ENCODE assay signal across 7 mouse cellular contexts in the genomic region with DNA sequence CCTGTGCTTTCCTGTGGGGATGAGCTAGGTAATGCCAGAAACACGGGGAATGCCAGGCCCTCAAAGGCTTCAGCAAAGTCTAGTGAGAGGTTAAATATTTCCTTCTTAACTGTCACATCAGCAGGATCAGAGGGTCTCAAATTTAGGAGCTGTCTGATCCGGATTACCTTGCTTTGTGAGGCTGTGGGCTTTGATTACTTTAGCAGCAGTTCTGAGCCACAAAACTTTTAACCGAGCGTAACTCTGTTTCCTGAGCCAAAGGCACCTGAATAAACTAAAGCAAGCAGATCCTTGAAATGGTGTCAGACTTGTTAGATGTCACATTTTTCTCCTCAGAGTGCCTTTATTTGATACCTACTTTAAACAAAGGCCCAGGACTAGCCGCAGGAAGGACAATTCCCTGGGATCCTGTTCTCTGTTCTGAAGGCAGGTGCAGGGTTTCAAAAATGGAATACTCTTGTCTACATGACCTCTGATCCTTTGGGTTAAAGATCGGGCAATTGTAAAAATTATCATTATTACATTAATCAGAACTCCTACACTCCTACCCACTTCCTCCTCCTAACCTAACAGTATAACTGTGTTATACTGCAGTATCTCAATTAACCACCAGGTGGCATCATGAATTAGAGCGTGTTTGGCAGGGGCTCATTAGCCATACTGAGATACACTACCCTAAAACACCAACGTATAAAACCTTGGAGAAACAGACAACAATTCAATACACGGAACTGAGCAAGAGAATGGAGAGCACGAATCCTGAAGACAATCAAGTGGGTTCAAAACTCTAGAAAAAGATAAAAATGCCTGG.
DNase-seq lines count a peak whose midpoint lies in the region; TF ChIP-seq lines count a peak whose summit lies in the region.

No protein-coding gene starts in this region.

- no peaks in the 10 kb centered on the region for H3K79me2 ChIP-seq in liver, adult 2 months (ENCODE audit: control insufficient read depth, insufficient read depth, low read length)

- no peaks in the 10 kb centered on the region for H3K36me3 ChIP-seq in liver, adult 2 months (ENCODE audit: control insufficient read depth, insufficient read depth, low read length)

- H3K27ac ChIP-seq in liver, adult 2 months (replicated peaks; ENCODE audit: insufficient read depth, low read depth, low read length), result no peak overlapping the region
- H3K27ac ChIP-seq in cortical plate, adult 2 months (ENCODE audit: insufficient read depth, low read length), result no peak overlapping the region

- no peak overlapping the region for H3K4me3 ChIP-seq in liver, adult 2 months (ENCODE audit: insufficient read depth, low read depth, low read length)
- no peak overlapping the region for H3K4me3 ChIP-seq in cortical plate, adult 2 months (ENCODE audit: insufficient read depth, low read length)

- H3K9ac ChIP-seq in liver, adult 2 months (ENCODE audit: low read depth, low read length), result no peak overlapping the region

- no peaks in the 10 kb centered on the region for H3K27me3 ChIP-seq in liver, adult 2 months (ENCODE audit: control insufficient read depth, insufficient read depth, low read length)

- 43% methylated on average over 10 of the region's 10 CpGs for WGBS in liver, adult 2 months

- H3K4me1 ChIP-seq in liver, adult 2 months (ENCODE audit: control insufficient read depth, insufficient read depth, low read length), result no peaks in the 10 kb centered on the region
- no peaks in the 10 kb centered on the region for H3K4me1 ChIP-seq in cortical plate, adult 2 months (ENCODE audit: control insufficient read depth, insufficient read depth, low read length)

- peak; percentile 43 for TF ChIP-seq CTCF in liver, adult 2 months (IDR thresholded peaks at IDR 0.05; ENCODE audit: low read depth, low read length)
- TF ChIP-seq CTCF in cortical plate, adult 2 months (IDR thresholded peaks at IDR 0.05; ENCODE audit: extremely low read depth, insufficient read depth, low read length), result peak; percentile 40; the same call in 1 of the 2 replicates

- TF ChIP-seq POLR2A in liver, adult 2 months (IDR thresholded peaks at IDR 0.05; ENCODE audit: extremely low read depth, insufficient read depth, low read length), result no peak
- no peak for TF ChIP-seq POLR2A in cortical plate, adult 2 months (IDR thresholded peaks at IDR 0.05; ENCODE audit: extremely low read depth, insufficient read depth, low read length)

- DNase-seq in liver, adult 2 months (ENCODE audit: extremely low read depth, low read depth, low spot score), result peak; percentile 29
- DNase-seq in liver, result no peak
- peak; percentile 36 for DNase-seq in Muller cell, postnatal 12 days (ENCODE audit: inconsistent ontology term)
- peak; percentile 73 for DNase-seq in induced T-regulatory cell, adult 2 months (ENCODE audit: low read depth)
- DNase-seq in lung, postnatal 36 days, result peak; percentile 76
- DNase-seq in urinary bladder, postnatal 14 days (ENCODE audit: low spot score), result no peak

Comparison
In these comparisons a context has a peak if more than half of its experiments do, and no peak if none do; other contexts are left out.
1. DNase-seq: peak in liver, adult 2 months (single experiment), Muller cell, postnatal 12 days (single experiment), induced T-regulatory cell, adult 2 months (single experiment) and lung, postnatal 36 days (single experiment); none in liver (single experiment) and urinary bladder, postnatal 14 days (single experiment).